Mouse (Mus musculus) thymus, adult 2 months (tissue): ENCODE measurements around the gene Reep1.

Experiments used
- CTCF ChIP-seq: fragments of 200-500 bp; IDR thresholded peaks from 2 replicates; pipeline ENCODE4 v1.5.1; 2012; ENCODE audit warnings: mild to moderate bottlenecking, control low read depth, low read length, moderate library complexity, borderline replicate concordance; ENCODE audit not compliant: control insufficient read depth, poor library complexity, insufficient read depth; ENCODE audit errors: extremely low read depth
- POLR2A ChIP-seq: fragments of 200-500 bp; IDR thresholded peaks from 2 replicates; pipeline ENCODE4 v1.6.1; 2012; ENCODE audit warnings: mild to moderate bottlenecking, low read length, control low read depth, moderate library complexity; ENCODE audit not compliant: control insufficient read depth, poor library complexity, insufficient read depth; ENCODE audit errors: extremely low read depth

DNA sequence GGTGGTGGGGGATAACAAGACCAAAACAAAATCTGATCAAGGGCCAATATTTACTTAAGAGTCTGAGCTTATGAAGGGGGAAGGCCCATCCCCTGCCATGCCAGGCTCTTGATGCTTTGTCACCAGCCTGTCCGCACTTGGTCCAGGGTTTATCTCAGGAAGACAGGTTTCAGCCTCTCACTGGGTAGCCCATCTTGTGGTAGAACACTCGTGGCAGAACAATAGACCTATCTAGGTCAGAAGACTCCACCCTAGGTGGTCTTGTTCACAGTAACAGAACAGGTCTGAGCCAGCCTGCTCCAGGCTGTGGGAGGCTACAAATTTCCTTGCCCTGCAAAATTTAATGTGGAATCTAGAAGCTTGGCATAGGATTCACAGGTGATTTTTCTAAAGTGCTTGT is 129.4 kb downstream of the Reep1 start:
- TF ChIP-seq CTCF (no peak), POLR2A (no peak)
